Mouse (Mus musculus) adrenal gland, adult 2 months (tissue): ENCODE results near the gene Fmnl1. TPM values are rescaled to one million over a fixed set of nuclear protein-coding genes. Genes with fewer than 3 reads are reported as not detected.

ENCODE experiments used
- DNase-seq: peaks from one replicate; pipeline ENCODE4 v3.0.0; 2021
- polyA plus RNA-seq: library from polyadenylated mRNA; depleted of rRNA; stranded (reverse); fragments of >200 nt; gene quantifications from 2 replicates; pipeline ENCODE4 v1.2.3, GENCODE M21; 2012
- total RNA-seq, 2 experiments: library from RNA; stranded (reverse); gene quantifications; 2 replicates each; pipeline ENCODE4 v1.2.3; 2021

The Fmnl1 gene
- total and polyA plus RNA-seq, 3 experiments: 18.9 to 24.2 (median 19.2) TPM

- DNase-seq: no peak
These were observed 11.0 kb downstream of the Fmnl1 start for GRCm38 (mm10) chr11:103181911-103182310.

DNA sequence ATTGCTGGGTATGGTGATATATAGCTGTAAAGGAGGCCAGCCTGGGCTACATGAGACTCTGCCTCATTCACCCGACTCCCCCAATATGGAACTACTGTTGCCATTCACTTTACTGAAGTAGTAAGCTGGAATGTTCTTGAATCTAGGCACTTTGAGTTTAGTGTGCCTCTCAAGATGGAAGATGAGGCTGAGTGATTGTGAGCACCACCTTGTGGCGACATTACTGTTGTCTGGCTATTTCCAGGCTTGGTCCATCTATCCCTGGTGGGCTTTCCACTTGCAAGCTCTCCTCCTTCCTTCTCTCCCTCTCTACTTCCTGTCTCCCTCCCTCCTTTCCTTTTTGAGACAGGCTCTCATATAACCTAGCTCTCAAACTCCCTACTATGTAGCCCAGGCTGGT lies 14.0 kb downstream of the Fmnl1 start:
- DNase-seq: no peak

DNA sequence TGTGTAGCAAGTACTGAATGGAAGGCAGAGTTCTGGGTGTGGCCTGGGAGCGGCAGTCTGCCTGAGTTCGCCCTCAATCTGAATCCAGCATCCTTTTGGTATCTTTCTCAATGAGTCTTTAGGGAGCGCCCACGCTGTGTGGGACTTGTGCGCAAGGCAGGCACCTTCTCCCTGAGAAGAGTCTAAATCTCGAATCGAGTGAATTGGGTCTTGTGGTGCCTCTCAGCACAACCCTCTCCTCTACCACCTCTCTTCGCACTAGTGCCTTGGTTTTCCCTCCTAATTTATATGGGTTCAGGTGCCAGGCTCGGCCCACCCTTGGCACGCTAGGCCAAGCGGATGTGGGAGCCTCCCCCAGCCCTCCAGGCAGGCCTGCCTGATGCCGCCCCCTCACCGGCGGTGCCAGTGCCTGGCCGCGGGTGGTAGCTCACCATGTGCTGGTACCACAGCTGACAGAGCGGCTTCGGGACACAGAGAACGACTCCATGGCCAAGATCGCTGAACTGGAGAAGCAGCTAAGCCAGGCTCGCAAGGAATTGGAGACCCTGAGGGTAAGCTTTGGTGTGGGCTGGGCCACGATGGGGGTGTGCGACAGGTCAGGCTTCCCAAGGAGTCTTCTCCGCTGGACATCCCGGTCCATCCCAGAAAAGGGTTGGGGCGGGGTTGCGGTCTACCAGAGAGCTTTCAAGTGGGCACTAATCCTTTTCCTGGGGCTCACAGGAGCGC lies 21.5 kb downstream of the Fmnl1 start:
- no peak for DNase-seq

DNA sequence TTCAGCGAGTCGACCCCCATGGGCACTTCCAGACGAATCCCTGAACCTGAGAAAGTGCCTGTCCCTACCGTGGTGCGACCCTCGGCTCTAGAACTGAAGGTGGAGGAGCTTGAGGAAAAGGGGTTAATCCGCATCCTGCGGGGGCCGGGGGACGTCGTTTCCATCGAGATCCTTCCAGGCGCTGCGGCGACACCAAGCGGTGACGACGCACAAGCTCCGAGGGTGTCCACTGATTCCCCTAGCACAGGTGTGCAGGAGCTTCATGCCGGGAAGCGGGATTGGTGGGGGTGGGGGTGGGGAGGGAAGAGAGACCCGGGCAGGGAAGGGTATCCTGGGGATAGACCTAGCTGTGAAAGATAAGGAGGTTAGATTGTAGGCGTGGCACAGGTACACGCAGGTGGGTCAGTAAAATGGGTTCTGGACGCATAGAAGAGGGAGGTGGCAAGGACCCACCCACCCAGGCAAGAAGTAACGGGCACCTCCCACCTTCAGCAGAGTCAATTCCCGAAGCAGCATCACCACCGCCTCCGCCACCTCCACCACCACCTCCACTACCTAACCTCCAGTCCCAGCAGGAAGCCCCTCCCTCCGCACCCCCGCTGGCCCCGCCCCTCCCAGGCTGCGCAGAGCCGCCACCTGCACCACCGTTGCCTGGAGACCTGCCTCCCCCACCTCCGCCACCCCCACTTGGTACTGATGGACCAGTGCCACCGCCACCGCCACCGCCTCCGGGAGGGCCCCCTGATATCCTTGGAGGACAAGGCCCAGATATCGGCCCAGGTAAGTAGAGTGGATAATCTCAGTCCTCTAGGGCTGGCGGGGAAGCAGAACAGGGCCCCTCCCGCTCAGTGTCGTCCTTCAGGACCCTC lies 22.3 kb downstream of the Fmnl1 start:
- no peak for DNase-seq

- no peak for DNase-seq
These were observed 22.9 kb downstream of the Fmnl1 start for GRCm38 (mm10) chr11:103193825-103194168.

- no peak for DNase-seq
These were observed 24.3 kb downstream of the Fmnl1 start for GRCm38 (mm10) chr11:103195236-103195635.

GRCm38 (mm10) chr11:103195656-103196055 lies 24.7 kb downstream of the Fmnl1 start:
- no peak for DNase-seq

DNA sequence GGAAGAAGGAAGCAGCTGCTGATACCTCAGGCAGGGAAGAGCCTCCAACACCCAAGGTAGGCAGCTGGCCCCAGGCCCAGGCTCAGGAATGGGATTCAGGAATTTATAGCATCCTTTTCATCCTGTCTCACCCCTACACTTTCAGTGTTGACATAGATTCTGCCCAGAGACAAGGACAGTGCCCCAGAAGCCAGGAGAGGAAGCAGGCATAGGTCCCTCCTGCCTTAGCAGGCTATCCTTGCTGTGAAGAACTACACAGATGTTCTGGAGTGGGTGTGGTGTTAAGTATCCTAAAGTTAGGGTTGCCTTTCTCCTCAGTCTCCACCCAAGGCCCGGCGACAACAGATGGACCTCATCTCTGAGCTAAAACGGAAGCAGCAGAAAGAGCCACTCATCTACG lies 26.4 kb downstream of the Fmnl1 start:
- DNase-seq: no peak

DNA sequence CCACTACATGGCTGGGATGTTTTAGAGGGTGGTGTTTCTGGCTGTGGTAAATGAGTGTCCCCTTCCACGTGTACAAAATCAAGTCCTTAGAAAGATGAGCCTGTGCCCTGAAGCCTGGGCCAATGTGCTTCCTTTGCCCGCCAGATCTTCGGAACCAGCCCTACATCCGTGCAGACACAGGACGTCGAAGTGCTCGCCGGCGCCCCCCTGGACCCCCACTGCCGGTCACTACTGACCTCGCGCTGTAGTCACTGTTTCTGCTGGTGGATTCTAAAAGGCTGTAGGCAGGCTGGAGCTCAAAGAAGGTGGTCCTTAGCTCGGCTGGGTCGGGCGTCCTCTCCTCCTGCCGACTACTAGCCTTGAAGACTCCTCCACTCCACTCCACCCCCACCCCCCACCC lies 27.4 kb downstream of the Fmnl1 start:
- no peak for DNase-seq

GRCm38 (mm10) chr11:103198911-103199803 lies 28.2 kb downstream of the Fmnl1 start:
- peak; percentile 72 for DNase-seq

DNA sequence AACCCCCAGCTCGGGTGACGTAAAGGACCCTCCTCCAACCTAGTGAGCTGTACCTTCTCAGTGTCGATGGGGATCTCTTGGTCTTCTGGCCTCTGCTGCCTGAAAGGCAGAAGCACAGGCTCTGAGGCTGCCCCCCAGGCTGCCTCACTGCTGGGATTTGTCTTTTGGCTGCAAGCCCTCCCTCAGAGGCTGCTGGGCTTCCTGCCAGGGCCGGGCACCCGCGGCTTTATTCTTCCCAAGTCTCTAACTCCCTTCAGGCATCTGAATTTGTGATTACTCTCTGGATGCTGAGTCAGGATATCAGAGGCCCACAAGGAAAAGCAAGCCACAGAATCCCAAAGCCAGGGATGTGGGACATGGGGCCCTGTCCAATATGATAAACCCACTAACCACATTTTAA lies 30.8 kb downstream of the Fmnl1 start:
- DNase-seq: peak; percentile 69

GRCm38 (mm10) chr11:103202376-103202775 lies 31.5 kb downstream of the Fmnl1 start:
- DNase-seq: no peak

- no peak for DNase-seq
These were observed 35.3 kb downstream of the Fmnl1 start for GRCm38 (mm10) chr11:103206203-103206602.

DNA sequence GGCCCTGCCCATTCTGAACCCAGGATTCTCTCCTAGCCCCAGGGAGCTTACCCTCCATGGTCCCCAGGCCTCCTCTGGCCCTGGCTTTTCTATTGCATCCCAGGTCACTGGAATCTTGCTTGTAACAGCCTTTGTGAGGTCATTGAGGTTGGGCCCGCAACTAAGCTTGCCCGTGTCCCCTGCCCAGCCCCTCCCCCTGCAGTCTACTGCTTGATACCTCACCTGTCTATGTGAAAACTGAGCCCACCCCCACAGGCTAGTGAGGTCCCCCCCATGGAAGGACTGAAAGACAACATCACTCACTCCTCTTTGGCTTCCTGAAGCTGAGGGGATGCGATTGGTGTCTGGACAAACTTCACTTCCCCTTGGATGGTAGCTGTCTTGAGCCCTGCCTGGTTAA lies 37.6 kb downstream of the Fmnl1 start, which contains the start of gene 1700023F06Rik:
Gene 1700023F06Rik (minus strand): TSS at position 101 of the 400 bp plus-strand sequence.
- no peak for DNase-seq

DNA sequence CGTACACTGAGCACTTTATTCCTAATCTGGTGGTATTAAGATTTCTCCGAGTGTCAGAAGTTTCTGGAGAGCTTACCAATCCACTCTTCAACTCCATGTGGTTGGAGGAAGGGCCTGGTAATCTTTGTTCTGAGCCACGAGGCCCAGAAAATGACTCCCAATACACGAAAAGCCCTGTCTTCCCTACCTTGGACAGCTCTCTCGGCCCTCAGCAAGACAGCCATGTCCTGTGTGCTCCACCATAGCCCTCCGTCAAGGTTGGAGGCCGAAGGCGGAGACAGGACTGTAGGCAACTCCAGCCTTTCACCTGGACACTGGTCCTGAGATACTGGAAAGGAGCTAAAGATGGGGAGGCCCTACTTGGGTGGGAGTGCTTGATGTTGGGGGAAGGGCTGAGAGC lies 39.4 kb downstream of the Fmnl1 start:
- no peak for DNase-seq

GRCm38 (mm10) chr11:103213712-103214111 lies 42.8 kb downstream of the Fmnl1 start:
- no peak for DNase-seq

DNA sequence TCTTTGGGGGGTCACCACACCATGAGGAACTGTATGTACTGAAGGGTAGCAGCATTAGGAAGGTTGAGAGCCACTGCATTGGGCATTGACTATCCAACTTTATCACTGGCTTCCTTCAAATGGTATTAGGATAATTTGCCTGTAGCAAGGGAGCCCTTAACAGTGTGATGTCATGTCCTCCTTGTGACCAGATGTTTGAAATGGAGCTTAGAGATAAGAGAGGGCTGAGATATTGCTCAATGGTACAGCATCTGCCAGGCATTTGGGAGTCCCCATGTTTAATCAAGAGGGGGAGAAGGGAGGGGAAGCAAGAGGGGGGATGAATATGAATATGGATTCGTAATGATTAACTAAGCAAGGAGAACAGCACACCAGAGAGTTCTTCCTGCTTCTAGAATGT lies 44.4 kb downstream of the Fmnl1 start:
- DNase-seq: no peak

DNA sequence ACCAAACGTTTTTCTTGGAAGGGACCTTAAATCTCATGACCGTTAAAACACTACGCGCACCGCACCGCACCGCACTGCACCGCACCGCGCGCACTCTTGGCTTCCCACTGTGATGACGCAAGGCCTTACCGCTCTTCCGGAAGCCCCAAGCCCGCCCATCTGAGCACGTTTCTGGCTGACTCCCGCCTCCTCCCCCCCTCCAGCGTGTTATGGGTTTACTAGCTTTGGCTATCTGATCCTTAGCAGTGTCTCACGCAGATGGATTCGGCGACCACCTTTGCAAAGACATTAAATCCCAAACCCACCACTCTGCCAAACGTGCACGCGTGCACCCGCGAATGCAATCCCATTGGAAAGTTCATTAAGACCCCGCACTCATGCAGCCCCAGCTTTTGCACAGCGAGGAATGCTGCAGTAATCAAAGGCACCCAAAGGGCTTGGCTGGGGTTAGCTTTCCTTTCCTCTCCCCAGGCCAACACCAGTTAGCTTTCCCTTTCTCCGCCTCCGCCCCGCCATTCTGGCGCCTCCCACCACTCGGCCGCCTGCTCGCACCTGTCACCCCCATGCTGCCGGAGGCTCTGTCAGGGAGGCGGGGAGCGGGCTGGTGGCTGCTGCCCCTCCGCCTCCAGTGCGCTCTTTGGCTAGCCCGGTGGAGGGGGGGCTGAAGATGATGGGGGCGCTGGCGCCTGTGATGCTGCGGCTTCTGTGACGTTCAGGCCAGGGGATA lies 47.0 kb downstream of the Fmnl1 start, which contains the start of gene Spata32:
Gene Spata32 (minus strand): TSS at position 643 of the 727 bp plus-strand sequence.
- peak; percentile 73 for DNase-seq

- DNase-seq: no peak
These were observed 47.6 kb downstream of the Fmnl1 start for GRCm38 (mm10) chr11:103218517-103218901.

DNA sequence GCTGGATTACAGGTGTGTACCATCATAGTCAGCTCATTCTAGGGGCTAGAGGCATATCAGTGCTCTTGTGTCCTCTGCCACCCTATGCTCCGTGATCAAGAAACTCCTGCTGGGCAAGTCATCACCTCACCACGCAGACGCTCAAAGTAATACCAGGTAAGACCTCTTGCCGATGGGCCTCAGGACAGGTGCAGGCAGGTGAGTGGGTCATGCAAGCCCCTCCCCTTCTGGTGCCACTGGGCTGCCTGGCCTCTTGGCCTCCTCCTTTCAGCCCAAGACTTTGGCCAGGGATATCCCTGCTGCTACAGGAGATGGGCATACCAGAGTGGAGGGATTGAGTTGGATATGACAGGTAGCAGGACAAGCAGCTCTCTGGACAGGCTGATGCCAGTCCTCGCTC lies 48.4 kb downstream of the Fmnl1 start:
- DNase-seq: no peak

GRCm38 (mm10) chr11:103219995-103220394 lies 49.1 kb downstream of the Fmnl1 start:
- no peak for DNase-seq

DNA sequence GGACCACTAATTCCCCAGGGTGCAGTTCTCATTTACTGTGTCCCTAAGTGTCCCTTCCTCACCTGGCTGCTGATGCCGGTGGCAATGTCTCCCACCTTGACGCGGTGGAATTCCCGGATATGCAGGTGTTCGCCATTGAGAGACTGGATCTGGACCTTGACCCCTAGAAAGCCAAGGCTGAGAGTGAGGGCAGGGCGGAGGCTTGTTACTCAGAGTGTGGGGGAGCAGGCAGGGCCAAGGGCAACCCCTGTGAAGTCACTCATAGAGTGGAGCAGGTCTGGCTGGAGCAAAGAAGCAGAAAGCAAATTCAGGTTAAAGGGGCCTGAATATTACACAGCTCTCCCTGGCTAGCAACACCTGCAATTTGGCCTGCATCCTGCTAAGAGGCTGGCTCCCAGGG lies 50.5 kb downstream of the Fmnl1 start:
- peak; percentile 55 for DNase-seq
